Mouse (Mus musculus): Measurements from ENCODE around the gene 2410137M14Rik. TPM values are rescaled to one million over a fixed set of nuclear protein-coding genes. Genes with fewer than 3 reads are reported as not detected.
"Not testable (repeated sequence)": the region's sequence is repeated elsewhere in the genome, so short reads cannot be mapped to it uniquely, and the experiment has no call there.

2410137M14Rik gene
- polyA plus RNA-seq, 1 experiment from 2014 or later: not detected

- H3K9ac ChIP-seq; H3K36me3 ChIP-seq (replicated peaks); H3K4me2 ChIP-seq; H3K4me3 ChIP-seq (replicated peaks); H3K27ac ChIP-seq; H3K9me3 ChIP-seq; ATAC-seq (ENCODE audit: low FRiP score); H3K4me1 ChIP-seq: not testable (repeated sequence)
- 91% methylated on average over 6 of the region's 6 CpGs for WGBS
- H3K27me3 ChIP-seq: peaks cover 28% of the 10 kb centered on the region
These were observed 9.6 kb upstream of the 2410137M14Rik start for GRCm38 (mm10) chr17:36990630-36991029.

GRCm38 (mm10) chr17:36989437-36989836 is 8.4 kb upstream of the 2410137M14Rik start, which contains the start of gene H2-M5:
TSS of gene H2-M5 (minus strand) at chr17:36989537.
- Histone ChIP-seq H3K4me3 (replicated peaks) (0 out of 2 replicates have a peak within 1 kb of the TSS, but pooled peaks have one; percentile 1), H3K9me3 (no peaks in the 10 kb centered on the region), H3K4me2 (peak within 1 kb of the TSS; percentile 10; the same call in 1 of the 2 replicates), H3K27me3 (peaks cover 28% of the 10 kb centered on the region), H3K36me3 (replicated peaks) (no peaks in the 10 kb centered on the region), H3K4me1 (no peaks in the 10 kb centered on the region), H3K9ac (no peak within 1 kb of the TSS), H3K27ac (no peak within 1 kb of the TSS)
- WGBS: 22% methylated on average over 5 of the region's 5 CpGs
- no peak for ATAC-seq (ENCODE audit: low FRiP score)

GRCm38 (mm10) chr17:36988475-36988874 is 7.4 kb upstream of the 2410137M14Rik start:
- Histone ChIP-seq H3K4me2 (peak overlapping the region; percentile 10; the same call in 1 of the 2 replicates), H3K27ac (no peak overlapping the region), H3K4me1 (no peaks in the 10 kb centered on the region), H3K4me3 (replicated peaks) (0 out of 2 replicates have a peak overlapping the region, but pooled peaks have one; percentile 1), H3K36me3 (replicated peaks) (no peaks in the 10 kb centered on the region), H3K9me3 (no peaks in the 10 kb centered on the region), H3K9ac (no peak overlapping the region), H3K27me3 (peaks cover 28% of the 10 kb centered on the region)
- WGBS: 5% methylated on average over 24 of the region's 24 CpGs
- no peak for ATAC-seq (ENCODE audit: low FRiP score)

GRCm38 (mm10) chr17:36982253-36983155 is 1.5 kb upstream of the 2410137M14Rik start:
- H3K27ac ChIP-seq: no peak overlapping the region
- ATAC-seq (ENCODE audit: low FRiP score): no peak
- WGBS: 23% methylated on average over 5 of the region's 5 CpGs
- H3K27me3 ChIP-seq: peaks cover 17% of the 10 kb centered on the region
- H3K9ac ChIP-seq: no peak overlapping the region
- no peak overlapping the region for H3K4me2 ChIP-seq
- peaks cover 13% of the 10 kb centered on the region for H3K4me1 ChIP-seq
- H3K9me3 ChIP-seq: no peaks in the 10 kb centered on the region
- no peak overlapping the region for H3K4me3 ChIP-seq (replicated peaks)
- H3K36me3 ChIP-seq (replicated peaks): no peaks in the 10 kb centered on the region

GRCm38 (mm10) chr17:36981845-36982244 is 808 bp upstream of the 2410137M14Rik start:
- peaks cover 13% of the 10 kb centered on the region for H3K4me1 ChIP-seq
- no peak overlapping the region for H3K4me2 ChIP-seq
- H3K9ac ChIP-seq: no peak overlapping the region
- no peak overlapping the region for H3K27ac ChIP-seq
- ATAC-seq (ENCODE audit: low FRiP score): no peak
- H3K9me3 ChIP-seq: no peaks in the 10 kb centered on the region
- H3K27me3 ChIP-seq: 0 out of 2 replicates have a peak, but pooled peaks cover 13% of the 10 kb centered on the region
- no peaks in the 10 kb centered on the region for H3K36me3 ChIP-seq (replicated peaks)
- no peak overlapping the region for H3K4me3 ChIP-seq (replicated peaks)
- WGBS: 7% methylated on average over 4 of the region's 4 CpGs

- Histone ChIP-seq H3K36me3 (replicated peaks) (no peaks in the 10 kb centered on the region), H3K27ac (no peak overlapping the region), H3K9me3 (no peaks in the 10 kb centered on the region), H3K4me1 (no peaks in the 10 kb centered on the region), H3K4me3 (replicated peaks) (no peak overlapping the region), H3K27me3 (no peaks in the 10 kb centered on the region), H3K4me2 (no peak overlapping the region), H3K9ac (no peak overlapping the region)
- ATAC-seq (ENCODE audit: low FRiP score): no peak
- 78% methylated on average over 8 of the region's 8 CpGs for WGBS
These were observed 7.7 kb downstream of the 2410137M14Rik start for GRCm38 (mm10) chr17:36973271-36973787.

- H3K4me2 ChIP-seq: no peak overlapping the region
- ATAC-seq (ENCODE audit: low FRiP score): no peak
- H3K4me1 ChIP-seq: no peaks in the 10 kb centered on the region
- H3K4me3 ChIP-seq (replicated peaks): no peak overlapping the region
- no peaks in the 10 kb centered on the region for H3K36me3 ChIP-seq (replicated peaks)
- no peaks in the 10 kb centered on the region for H3K27me3 ChIP-seq
- H3K9ac ChIP-seq: no peak overlapping the region
- no peak overlapping the region for H3K27ac ChIP-seq
- no peaks in the 10 kb centered on the region for H3K9me3 ChIP-seq
- WGBS: 81% methylated on average over 3 of the region's 3 CpGs
These were observed 8.2 kb downstream of the 2410137M14Rik start for GRCm38 (mm10) chr17:36972791-36973190.

GRCm38 (mm10) chr17:36971172-36971850 is 9.7 kb downstream of the 2410137M14Rik start:
- WGBS: 93% methylated on average over 6 of the region's 6 CpGs
- no peaks in the 10 kb centered on the region for H3K36me3 ChIP-seq (replicated peaks)
- H3K9me3 ChIP-seq: no peaks in the 10 kb centered on the region
- H3K9ac ChIP-seq: no peak overlapping the region
- H3K4me3 ChIP-seq (replicated peaks): no peak overlapping the region
- no peak overlapping the region for H3K4me2 ChIP-seq
- ATAC-seq (ENCODE audit: low FRiP score): no peak
- no peaks in the 10 kb centered on the region for H3K27me3 ChIP-seq
- H3K27ac ChIP-seq: no peak overlapping the region
- H3K4me1 ChIP-seq: no peaks in the 10 kb centered on the region

- H3K4me3 ChIP-seq (replicated peaks): no peak overlapping the region
- WGBS: 85% methylated on average over 14 of the region's 14 CpGs
- no peak overlapping the region for H3K9ac ChIP-seq
- H3K4me2 ChIP-seq: no peak overlapping the region
- H3K27me3 ChIP-seq: no peaks in the 10 kb centered on the region
- no peaks in the 10 kb centered on the region for H3K4me1 ChIP-seq
- no peaks in the 10 kb centered on the region for H3K9me3 ChIP-seq
- H3K27ac ChIP-seq: no peak overlapping the region
- H3K36me3 ChIP-seq (replicated peaks): no peaks in the 10 kb centered on the region
- no peak for ATAC-seq (ENCODE audit: low FRiP score)
These were observed 10.6 kb downstream of the 2410137M14Rik start for GRCm38 (mm10) chr17:36970316-36970890.

GRCm38 (mm10) chr17:36966875-36967274 is 14.2 kb downstream of the 2410137M14Rik start:
- H3K27ac ChIP-seq: no peak overlapping the region
- WGBS: 81% methylated on average over 1 of the region's 1 CpGs
- no peaks in the 10 kb centered on the region for H3K27me3 ChIP-seq
- no peaks in the 10 kb centered on the region for H3K9me3 ChIP-seq
- no peak overlapping the region for H3K4me3 ChIP-seq (replicated peaks)
- H3K4me1 ChIP-seq: no peaks in the 10 kb centered on the region
- H3K4me2 ChIP-seq: no peak overlapping the region
- H3K36me3 ChIP-seq (replicated peaks): no peaks in the 10 kb centered on the region; the same call in 1 of the 2 replicates
- H3K9ac ChIP-seq: no peak overlapping the region
- no peak for ATAC-seq (ENCODE audit: low FRiP score)

- Histone ChIP-seq H3K4me2 (no peak overlapping the region), H3K9ac (no peak overlapping the region), H3K9me3 (no peaks in the 10 kb centered on the region), H3K27ac (no peak overlapping the region), H3K4me1 (peaks cover 15% of the 10 kb centered on the region), H3K36me3 (replicated peaks) (no peaks in the 10 kb centered on the region; the same call in 1 of the 2 replicates), H3K4me3 (replicated peaks) (no peak overlapping the region), H3K27me3 (no peaks in the 10 kb centered on the region)
- 84% methylated on average over 1 of the region's 1 CpGs for WGBS
- no peak for ATAC-seq (ENCODE audit: low FRiP score)
These were observed 19.9 kb downstream of the 2410137M14Rik start for GRCm38 (mm10) chr17:36961125-36961524.

GRCm38 (mm10) chr17:36958884-36959283 is 22.2 kb downstream of the 2410137M14Rik start:
- H3K4me3 ChIP-seq (replicated peaks): peak overlapping the region; percentile 67
- peak overlapping the region; percentile 82 for H3K4me2 ChIP-seq
- peaks cover 15% of the 10 kb centered on the region for H3K4me1 ChIP-seq
- H3K36me3 ChIP-seq (replicated peaks): 0 out of 2 replicates have a peak, but pooled peaks cover 3% of the 10 kb centered on the region
- peak overlapping the region; percentile 79 for H3K9ac ChIP-seq
- ATAC-seq (ENCODE audit: low FRiP score): peak; percentile 14; the same call in 1 of the 2 replicates
- no peaks in the 10 kb centered on the region for H3K9me3 ChIP-seq
- H3K27ac ChIP-seq: peak overlapping the region; percentile 36; the same call in 1 of the 2 replicates
- 13% methylated on average over 12 of the region's 12 CpGs for WGBS
- no peaks in the 10 kb centered on the region for H3K27me3 ChIP-seq

Data from forebrain, embryonic 12.5 days (tissue).